Mouse (Mus musculus) cortical plate, adult 2 months (tissue): ENCODE measurements around the gene Vps13c.

ENCODE experiments used
- CTCF ChIP-seq: fragments of 200-500 bp; IDR thresholded peaks from 2 replicates; pipeline ENCODE4 v1.5.1; 2011; ENCODE audit warnings: mild to moderate bottlenecking, control low read depth, low read length; ENCODE audit not compliant: insufficient read depth; ENCODE audit errors: extremely low read depth
- POLR2A ChIP-seq: fragments of 200-500 bp; IDR thresholded peaks from 2 replicates; pipeline ENCODE4 v1.6.1; 2011; ENCODE audit warnings: mild to moderate bottlenecking, low read length, control low read depth; ENCODE audit not compliant: insufficient read depth; ENCODE audit errors: extremely low read depth

GRCm38 (mm10) chr9:67793501-67793900 is 46.7 kb upstream of the Vps13c start:
- TF ChIP-seq CTCF (no peak), POLR2A (no peak)
